Mouse (Mus musculus) MEL (cell line): ENCODE results near the gene Pi4ka. TPM values are rescaled to one million over a fixed set of nuclear protein-coding genes. Genes with fewer than 3 reads are reported as not detected.

Experiments used
- DNase-seq: peaks from one replicate; pipeline ENCODE4 v3.0.0; 2011; ENCODE audit warnings: low read depth, low spot score
- H3K27ac ChIP-seq: 2 replicates; pipeline ENCODE4 v1.5.1; 2012; ENCODE audit warnings: low read depth, mild to moderate bottlenecking, control low read depth, low read length, moderate library complexity; ENCODE audit not compliant: control insufficient read depth
- H3K27me3 ChIP-seq, 2 experiments: fragments of 150-350 bp in 1 of 2; sonication (generic) in 1 of 2; 2 replicates each; pipeline ENCODE4 v1.6.1; 2012; ENCODE audit warnings: low read length in 2 of 2, mild to moderate bottlenecking in 2 of 2, improper control_type of control experiment in 1 of 2, moderate library complexity in 1 of 2; ENCODE audit not compliant: insufficient read depth in 2 of 2, control insufficient read depth in 1 of 2
- H3K36me3 ChIP-seq, 2 experiments: 2 replicates each; pipeline ENCODE4 v1.6.1; 2012 to 2014; ENCODE audit warnings: low read length in 2 of 2, improper control_type of control experiment in 1 of 2, inconsistent platforms in 1 of 2, mild to moderate bottlenecking in 1 of 2; ENCODE audit not compliant: insufficient read depth in 2 of 2, control insufficient read depth in 1 of 2
- H3K4me1 ChIP-seq, 2 experiments: fragments of 150-350 bp in 1 of 2; sonication (generic) in 1 of 2; 2 replicates each; pipeline ENCODE4 v1.6.1; 2012; ENCODE audit warnings: low read length in 2 of 2, improper control_type of control experiment in 1 of 2, mild to moderate bottlenecking in 1 of 2; ENCODE audit not compliant: insufficient read depth in 2 of 2, control insufficient read depth in 1 of 2
- H3K4me3 ChIP-seq, 2 experiments: fragments of 150-350 bp in 1 of 2; sonication (generic) in 1 of 2; 2 replicates each; pipeline ENCODE4 v1.5.1; 2012; ENCODE audit warnings: low read depth in 2 of 2, low read length in 2 of 2, mild to moderate bottlenecking in 2 of 2, moderate library complexity in 2 of 2, control low read depth in 1 of 2, improper control_type of control experiment in 1 of 2; ENCODE audit not compliant: control insufficient read depth in 1 of 2, insufficient read depth in 1 of 2
- H3K79me2 ChIP-seq: 2 replicates; pipeline ENCODE4 v1.6.1; 2012; ENCODE audit warnings: mild to moderate bottlenecking, low read length, moderate library complexity; ENCODE audit not compliant: control insufficient read depth, poor library complexity, insufficient read depth
- H3K9ac ChIP-seq: 2 replicates; pipeline ENCODE4 v1.6.1; 2012; ENCODE audit warnings: low read depth, mild to moderate bottlenecking, control low read depth, low read length, moderate library complexity; ENCODE audit not compliant: control insufficient read depth, poor library complexity, severe bottlenecking
- H3K9me3 ChIP-seq: fragments of 150-350 bp; sonication (generic); replicated peaks from 2 replicates; pipeline ENCODE4 v1.6.1; 2012; ENCODE audit warnings: mild to moderate bottlenecking, low read length, improper control_type of control experiment, moderate library complexity; ENCODE audit not compliant: insufficient read depth
- BHLHE40 ChIP-seq: IDR thresholded peaks from 2 replicates; pipeline ENCODE4 v1.6.1; 2012; ENCODE audit warnings: low read depth, mild to moderate bottlenecking, inconsistent platforms, low read length, improper control_type of control experiment, borderline replicate concordance
- CTCF ChIP-seq, 3 experiments: IDR thresholded peaks in 2 of 3; conservative IDR thresholded peaks in 1 of 3; 2 replicates each; pipeline ENCODE4 v1.5.1; 2011 to 2012; ENCODE audit warnings: low read length in 3 of 3, low read depth in 2 of 3, mild to moderate bottlenecking in 2 of 3, improper control_type of control experiment in 1 of 3, inconsistent platforms in 1 of 3, mixed read lengths in 1 of 3, moderate library complexity in 1 of 3; ENCODE audit not compliant: control insufficient read depth in 1 of 3, insufficient read depth in 1 of 3, poor library complexity in 1 of 3, severe bottlenecking in 1 of 3
- ELF1 ChIP-seq: IDR thresholded peaks from 2 replicates; pipeline ENCODE4 v1.6.1; 2014; ENCODE audit warnings: low read depth, mild to moderate bottlenecking, inconsistent platforms, low read length, improper control_type of control experiment, moderate library complexity
- EP300 ChIP-seq, 2 experiments: IDR thresholded peaks; 2 replicates each; pipeline ENCODE4 v1.6.1; 2011; ENCODE audit warnings: improper control_type of control experiment in 2 of 2, low read length in 2 of 2, low read depth in 1 of 2, mild to moderate bottlenecking in 1 of 2
- ETS1 ChIP-seq: IDR thresholded peaks from 2 replicates; pipeline ENCODE4 v1.6.1; 2012; ENCODE audit warnings: low read depth, mild to moderate bottlenecking, inconsistent platforms, low read length, improper control_type of control experiment, moderate library complexity
- HCFC1 ChIP-seq: IDR thresholded peaks from 2 replicates; pipeline ENCODE4 v1.6.1; 2012; ENCODE audit warnings: low read depth, mild to moderate bottlenecking, inconsistent platforms, low read length, improper control_type of control experiment, moderate library complexity
- JUND ChIP-seq: IDR thresholded peaks from 2 replicates; pipeline ENCODE4 v1.6.1; 2011; ENCODE audit warnings: low read depth, mild to moderate bottlenecking, improper control_type of control experiment, low read length
- KAT2A ChIP-seq: conservative IDR thresholded peaks from 2 replicates; pipeline ENCODE4 v1.6.1; 2012; ENCODE audit warnings: low read depth, low read length, improper control_type of control experiment, inconsistent platforms
- MAFK ChIP-seq: IDR thresholded peaks from 2 replicates; pipeline ENCODE4 v1.6.1; 2011; ENCODE audit warnings: low read depth, mild to moderate bottlenecking, low read length, improper control_type of control experiment, borderline replicate concordance
- MAZ ChIP-seq: IDR thresholded peaks from 2 replicates; pipeline ENCODE4 v1.6.1; 2012; ENCODE audit warnings: low read depth, mild to moderate bottlenecking, inconsistent platforms, low read length, improper control_type of control experiment
- MXI1 ChIP-seq: IDR thresholded peaks from 2 replicates; pipeline ENCODE4 v1.6.1; 2011; ENCODE audit warnings: mild to moderate bottlenecking, low read depth, low read length, improper control_type of control experiment
- MYB ChIP-seq: IDR thresholded peaks from 2 replicates; pipeline ENCODE4 v1.6.1; 2011; ENCODE audit warnings: mild to moderate bottlenecking, low read depth, low read length, improper control_type of control experiment
- MYC ChIP-seq: IDR thresholded peaks from 2 replicates; pipeline ENCODE4 v1.6.1; 2011; ENCODE audit warnings: low read depth, mild to moderate bottlenecking, low read length, improper control_type of control experiment, moderate library complexity
- NELFE ChIP-seq: IDR thresholded peaks from 2 replicates; pipeline ENCODE4 v1.6.1; 2011; ENCODE audit warnings: low read depth, low read length, improper control_type of control experiment
- POLR2A ChIP-seq, 2 experiments: IDR thresholded peaks; 2 replicates each; pipeline ENCODE4 v1.6.1; 2011 to 2012; ENCODE audit warnings: low read length in 2 of 2, mild to moderate bottlenecking in 2 of 2, control low read depth in 1 of 2, improper control_type of control experiment in 1 of 2, low read depth in 1 of 2, moderate library complexity in 1 of 2; ENCODE audit not compliant: control insufficient read depth in 1 of 2, insufficient read depth in 1 of 2, poor library complexity in 1 of 2
- POLR2AphosphoS2 ChIP-seq: IDR thresholded peaks from 2 replicates; pipeline ENCODE4 v1.6.1; 2011; ENCODE audit warnings: low read length, improper control_type of control experiment
- RCOR1 ChIP-seq: IDR thresholded peaks from 2 replicates; pipeline ENCODE4 v1.6.1; 2012; ENCODE audit warnings: low read depth, mild to moderate bottlenecking, inconsistent platforms, low read length, improper control_type of control experiment
- SIN3A ChIP-seq: IDR thresholded peaks from 2 replicates; pipeline ENCODE4 v1.6.1; 2012; ENCODE audit warnings: low read length, improper control_type of control experiment, inconsistent platforms
- TBP ChIP-seq: IDR thresholded peaks from 2 replicates; pipeline ENCODE4 v1.8.0; 2011; ENCODE audit warnings: low read depth, low read length, improper control_type of control experiment
- TCF12 ChIP-seq: IDR thresholded peaks from 2 replicates; pipeline ENCODE4 v1.6.1; 2014; ENCODE audit warnings: low read depth, mild to moderate bottlenecking, inconsistent platforms, low read length, improper control_type of control experiment, moderate library complexity
- UBTF ChIP-seq: IDR thresholded peaks from 2 replicates; pipeline ENCODE4 v1.6.1; 2012; ENCODE audit warnings: low read depth, mild to moderate bottlenecking, inconsistent platforms, low read length, improper control_type of control experiment, moderate library complexity, borderline replicate concordance; ENCODE audit not compliant: insufficient read depth
- USF2 ChIP-seq, 2 experiments: IDR thresholded peaks; 2 replicates each; pipeline ENCODE4 v1.6.1; 2011 to 2012; ENCODE audit warnings: improper control_type of control experiment in 2 of 2, low read length in 2 of 2, borderline replicate concordance in 1 of 2, inconsistent platforms in 1 of 2, low read depth in 1 of 2, mild to moderate bottlenecking in 1 of 2; ENCODE audit not compliant: insufficient read depth in 1 of 2
- ZKSCAN1 ChIP-seq: IDR thresholded peaks from 2 replicates; pipeline ENCODE4 v1.6.1; 2012; ENCODE audit warnings: low read depth, mild to moderate bottlenecking, inconsistent platforms, low read length, improper control_type of control experiment, moderate library complexity
- ZMIZ1 ChIP-seq: IDR thresholded peaks from 2 replicates; pipeline ENCODE4 v1.6.1; 2012; ENCODE audit warnings: low read depth, mild to moderate bottlenecking, inconsistent platforms, low read length, improper control_type of control experiment, moderate library complexity
- polyA plus RNA-seq, 2 experiments: library from polyadenylated mRNA; stranded (reverse) in 1 of 2; unstranded in 1 of 2; fragments of >175 nt in 1 of 2; fragments of >200 nt in 1 of 2; gene quantifications; 2 replicates each; pipeline versions ENCODE4 v1.2.1 to v1.2.4; 2012; ENCODE audit warnings: low replicate concordance in 2 of 2, low read depth in 1 of 2; ENCODE audit not compliant: insufficient read length in 2 of 2, insufficient read depth in 1 of 2, missing spikeins in 1 of 2
- total RNA-seq: library from RNA; depleted of rRNA; stranded (reverse); fragments of 300-350 nt; gene quantifications from 2 replicates; pipeline ENCODE4 v1.2.3, GENCODE M21; 2012

Gene Pi4ka
- total and polyA plus RNA-seq, 3 experiments, result 25.0 to 286 (median 73.1) TPM

GRCm38 (mm10) chr16:17233702-17234498 lies 172.2 kb downstream of the Pi4ka start:
- peak overlapping the region; percentile 61 for H3K27ac ChIP-seq
- H3K27me3 ChIP-seq, result no peaks in the 10 kb centered on the region
- peaks cover 30% of the 10 kb centered on the region for H3K79me2 ChIP-seq
- H3K4me3 ChIP-seq, result peak overlapping the region; percentile 88 to 97
- peaks cover 28 to 48% of the 10 kb centered on the region in 2 experiments for H3K4me1 ChIP-seq
- H3K36me3 ChIP-seq, result peaks cover 0 to 35% of the 10 kb centered on the region in 2 experiments; a peak in 2 of 4 replicates
- peak overlapping the region; percentile 95 for H3K9ac ChIP-seq
- no peak for TF ChIP-seq RCOR1
- TF ChIP-seq BHLHE40, result no peak
- TF ChIP-seq EP300 (IDR thresholded peaks at IDR 0.05; ENCODE audit: low read depth in 1 of 2, low read length in 2 of 2), result 0 out of 4 replicates have a peak, but pooled peaks of 1 of the 2 experiments have one; percentile 2
- TF ChIP-seq SIN3A, result peak; percentile 6
- no peak for TF ChIP-seq ETS1
- no peak for TF ChIP-seq ZKSCAN1
- TF ChIP-seq MAFK, result no peak
- 0 out of 2 replicates have a peak, but pooled peaks have one; percentile 34 for TF ChIP-seq UBTF
- no peak for TF ChIP-seq USF2 (IDR thresholded peaks at IDR 0.05; ENCODE audit: borderline replicate concordance in 1 of 2, insufficient read depth in 1 of 2, low read depth in 1 of 2, low read length in 2 of 2)
- peak; percentile 77; the same call in 1 of the 2 replicates for TF ChIP-seq MXI1
- no peaks in the 10 kb centered on the region for H3K9me3 ChIP-seq
- peak; percentile 70 for DNase-seq

GRCm38 (mm10) chr16:17232794-17233701 lies 173.1 kb downstream of the Pi4ka start, which contains the start of gene Hic2:
Gene Hic2 (plus strand): TSS chr16:17233572.
- peak; percentile 94 for DNase-seq
- H3K27ac ChIP-seq, result peak within 1 kb of the TSS; percentile 61
- H3K4me1 ChIP-seq, result peaks cover 20 to 40% of the 10 kb centered on the region in 2 experiments

More at GRCm38 (mm10) chr16:17232794-17233701, 173.1 kb downstream of the Pi4ka start, which contains the start of gene Hic2:
- peak within 1 kb of the TSS; percentile 88 to 97 for H3K4me3 ChIP-seq
- H3K36me3 ChIP-seq, result peaks cover 0 to 27% of the 10 kb centered on the region in 2 experiments; a peak in 2 of 4 replicates
- peak within 1 kb of the TSS; percentile 95 for H3K9ac ChIP-seq
- no peaks in the 10 kb centered on the region for H3K9me3 ChIP-seq
- TF ChIP-seq SIN3A (peak; percentile 71), ELF1 (no peak), TCF12 (peak; percentile 68; the same call in 1 of the 2 replicates), ZKSCAN1 (no peak), KAT2A (no peak), MAZ (no peak; the same call in 1 of the 2 replicates), CTCF (IDR thresholded peaks at IDR 0.05 in 2 of 3, conservative IDR thresholded peaks at IDR 0.05 in 1 of 3; ENCODE audit: control insufficient read depth in 1 of 3, insufficient read depth in 1 of 3, low read depth in 2 of 3, low read length in 3 of 3, poor library complexity in 1 of 3, severe bottlenecking in 1 of 3) (no peak), MYB (no peak), HCFC1 (peak; percentile 59), JUND (no peak), NELFE (peak; percentile 88), POLR2A (IDR thresholded peaks at IDR 0.05; ENCODE audit: control insufficient read depth in 1 of 2, insufficient read depth in 1 of 2, low read depth in 1 of 2, low read length in 2 of 2, poor library complexity in 1 of 2) (peak; percentile 84 to 92; a peak in 3 of 4 replicates), USF2 (IDR thresholded peaks at IDR 0.05; ENCODE audit: borderline replicate concordance in 1 of 2, insufficient read depth in 1 of 2, low read depth in 1 of 2, low read length in 2 of 2) (no peak), ZMIZ1 (peak; percentile 67; the same call in 1 of the 2 replicates), TBP (0 out of 2 replicates have a peak, but pooled peaks have one; percentile 14), MYC (no peak), POLR2AphosphoS2 (peak; percentile 70; the same call in 1 of the 2 replicates), MAFK (no peak), ETS1 (peak; percentile 35; the same call in 1 of the 2 replicates)
- H3K27me3 ChIP-seq, result no peaks in the 10 kb centered on the region
- H3K79me2 ChIP-seq, result peaks cover 25% of the 10 kb centered on the region
